In the genomic region with DNA sequence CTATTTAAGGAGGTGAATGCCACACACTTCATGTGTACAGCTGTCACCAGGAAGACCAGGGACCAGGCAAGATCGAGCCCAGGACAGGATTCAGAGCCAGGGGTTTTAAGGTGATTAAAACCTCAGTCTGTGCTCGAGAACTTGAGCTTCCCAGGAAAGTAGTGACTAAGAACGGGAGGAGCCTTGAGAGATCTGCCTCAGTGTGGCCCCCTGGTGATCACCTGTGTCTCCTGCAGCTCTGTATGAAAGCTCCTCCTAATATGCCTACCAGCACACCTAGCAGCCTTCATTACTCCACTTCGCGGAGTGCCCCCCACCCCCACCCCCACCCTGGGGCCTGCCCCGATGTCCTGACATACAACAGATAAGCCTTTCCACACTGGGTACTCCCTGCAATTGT, we compare ENCODE assay signal across 10 mouse cellular contexts. TPM values are rescaled to one million over a fixed set of nuclear protein-coding genes. Genes with fewer than 3 reads are reported as not detected.
A peak's percentile ranks its signal among the peaks of the same experiment; 100 is the strongest.
DNase-seq lines count a peak whose midpoint lies in the region; ATAC-seq and TF ChIP-seq lines count a peak whose summit lies in the region.
"Had no signal": no experiment of that assay in that cellular context is flagged by ENCODE, and none has a peak within 500 bp of the region (broad histone marks: within the 10 kb centered on the region; RNA-seq: fewer than 3 reads in every experiment).

No protein-coding gene starts in this region.

- H3K27me3 ChIP-seq in forebrain, embryonic 11.5 days (ENCODE audit: control insufficient read depth, insufficient read depth, low read length) = peaks cover 10% of the 10 kb centered on the region
- peaks cover 12% of the 10 kb centered on the region for H3K27me3 ChIP-seq in forebrain, embryonic 16.5 days (replicated peaks; ENCODE audit: control insufficient read depth, insufficient read depth, low read length)
- 0 out of 2 replicates have a peak, but pooled peaks cover 4% of the 10 kb centered on the region for H3K27me3 ChIP-seq in midbrain, postnatal 0 days (ENCODE audit: insufficient read depth, low read length)
- H3K27me3 ChIP-seq in midbrain, embryonic 10.5 days (ENCODE audit: low read depth, poor library complexity, severe bottlenecking) = peaks cover 83% of the 10 kb centered on the region
- peaks cover 7% of the 10 kb centered on the region; the same call in 1 of the 2 replicates for H3K27me3 ChIP-seq in heart, postnatal 0 days (ENCODE audit: control insufficient read depth, insufficient read depth, low read length)
- no peaks in the 10 kb centered on the region for H3K27me3 ChIP-seq in stomach, postnatal 0 days (ENCODE audit: control insufficient read depth, insufficient read depth, low read length)
- H3K27me3 ChIP-seq: neural tube, embryonic 12.5 days had no signal

- no peak overlapping the region for H3K4me2 ChIP-seq in forebrain, embryonic 11.5 days (ENCODE audit: low read depth, low read length, severe bottlenecking)
- no peak overlapping the region for H3K4me2 ChIP-seq in forebrain, embryonic 16.5 days (ENCODE audit: low read length)
- H3K4me2 ChIP-seq in midbrain, postnatal 0 days (ENCODE audit: low read depth, low read length, poor library complexity, severe bottlenecking) = no peak overlapping the region
- no peak overlapping the region for H3K4me2 ChIP-seq in heart, postnatal 0 days (ENCODE audit: low read depth, low read length)
- no peak overlapping the region for H3K4me2 ChIP-seq in stomach, postnatal 0 days (replicated peaks; ENCODE audit: low read depth)
- H3K4me2 ChIP-seq: embryonic facial prominence, embryonic 15.5 days; neural tube, embryonic 12.5 days had no signal

- no peak overlapping the region for H3K9ac ChIP-seq in forebrain, embryonic 11.5 days (ENCODE audit: low read length)
- no peak overlapping the region for H3K9ac ChIP-seq in forebrain, embryonic 16.5 days (replicated peaks; ENCODE audit: low read depth, low read length)
- H3K9ac ChIP-seq in midbrain, postnatal 0 days (replicated peaks; ENCODE audit: low read length, poor library complexity, severe bottlenecking) = no peak overlapping the region
- no peak overlapping the region for H3K9ac ChIP-seq in heart, postnatal 0 days (replicated peaks; ENCODE audit: low read depth, low read length)
- H3K9ac ChIP-seq in stomach, postnatal 0 days (ENCODE audit: low read length) = no peak overlapping the region
- H3K9ac ChIP-seq: embryonic facial prominence, embryonic 15.5 days; neural tube, embryonic 12.5 days had no signal

- H3K36me3 ChIP-seq in forebrain, embryonic 11.5 days (ENCODE audit: control insufficient read depth, insufficient read depth, low read length) = no peaks in the 10 kb centered on the region
- H3K36me3 ChIP-seq in forebrain, embryonic 16.5 days (ENCODE audit: control insufficient read depth, insufficient read depth) = no peaks in the 10 kb centered on the region
- H3K36me3 ChIP-seq in midbrain, postnatal 0 days (ENCODE audit: insufficient read depth, low read length) = no peaks in the 10 kb centered on the region
- H3K36me3 ChIP-seq in midbrain, embryonic 10.5 days = no peaks in the 10 kb centered on the region
- H3K36me3 ChIP-seq in heart, postnatal 0 days (replicated peaks; ENCODE audit: control insufficient read depth, insufficient read depth, low read length) = no peaks in the 10 kb centered on the region
- no peaks in the 10 kb centered on the region for H3K36me3 ChIP-seq in stomach, postnatal 0 days (ENCODE audit: control insufficient read depth, insufficient read depth, low read length)
- H3K36me3 ChIP-seq: embryonic facial prominence, embryonic 15.5 days; neural tube, embryonic 12.5 days had no signal

- ATAC-seq in forebrain, embryonic 11.5 days (replicated peaks; ENCODE audit: low FRiP score) = no peak
- no peak for ATAC-seq in forebrain, embryonic 16.5 days
- no peak for ATAC-seq in midbrain, postnatal 0 days (ENCODE audit: low FRiP score)
- ATAC-seq in heart, postnatal 0 days (ENCODE audit: insufficient read depth, low read depth) = peak; percentile 36; the same call in 1 of the 2 replicates
- peak; percentile 75; the same call in 1 of the 2 replicates for ATAC-seq in stomach, postnatal 0 days (ENCODE audit: low FRiP score, low TSS enrichment)

- H3K4me3 ChIP-seq in forebrain, embryonic 11.5 days (ENCODE audit: low read depth, low read length) = no peak overlapping the region
- no peak overlapping the region for H3K4me3 ChIP-seq in forebrain, embryonic 16.5 days (replicated peaks; ENCODE audit: low read length)
- no peak overlapping the region for H3K4me3 ChIP-seq in midbrain, postnatal 0 days (ENCODE audit: low read depth, low read length)
- H3K4me3 ChIP-seq in midbrain, embryonic 10.5 days = no peak overlapping the region
- H3K4me3 ChIP-seq in heart, postnatal 0 days (ENCODE audit: low read depth, low read length) = no peak overlapping the region
- no peak overlapping the region for H3K4me3 ChIP-seq in stomach, postnatal 0 days (ENCODE audit: low read depth, low read length)
- H3K4me3 ChIP-seq: embryonic facial prominence, embryonic 15.5 days; neural tube, embryonic 12.5 days had no signal

- 25% methylated on average over 6 of the region's 6 CpGs for WGBS in forebrain, embryonic 11.5 days
- 24% methylated on average over 6 of the region's 6 CpGs for WGBS in forebrain, embryonic 16.5 days
- 28% methylated on average over 6 of the region's 6 CpGs for WGBS in midbrain, postnatal 0 days
- 25% methylated on average over 6 of the region's 6 CpGs for WGBS in midbrain, embryonic 10.5 days
- 15% methylated on average over 6 of the region's 6 CpGs for WGBS in heart, postnatal 0 days
- 26% methylated on average over 6 of the region's 6 CpGs for WGBS in stomach, postnatal 0 days

- no peaks in the 10 kb centered on the region for H3K4me1 ChIP-seq in forebrain, embryonic 11.5 days (replicated peaks; ENCODE audit: control insufficient read depth, insufficient read depth, low read length)
- H3K4me1 ChIP-seq in forebrain, embryonic 16.5 days (replicated peaks; ENCODE audit: control insufficient read depth, insufficient read depth, low read length) = peaks cover 1% of the 10 kb centered on the region
- no peaks in the 10 kb centered on the region for H3K4me1 ChIP-seq in midbrain, postnatal 0 days (ENCODE audit: insufficient read depth, low read length)
- peaks cover 8% of the 10 kb centered on the region for H3K4me1 ChIP-seq in midbrain, embryonic 10.5 days
- H3K4me1 ChIP-seq in heart, postnatal 0 days (ENCODE audit: control insufficient read depth, insufficient read depth) = no peaks in the 10 kb centered on the region
- no peaks in the 10 kb centered on the region for H3K4me1 ChIP-seq in stomach, postnatal 0 days (replicated peaks; ENCODE audit: control insufficient read depth, insufficient read depth)
- H3K4me1 ChIP-seq: embryonic facial prominence, embryonic 15.5 days had no signal

- peak; percentile 50 for TF ChIP-seq CTCF in midbrain, postnatal 0 days (IDR thresholded peaks at IDR 0.05)
- peak; percentile 34 for TF ChIP-seq CTCF in heart, postnatal 0 days (IDR thresholded peaks at IDR 0.05; ENCODE audit: low read depth)
- peak; percentile 71 for TF ChIP-seq CTCF in stomach, postnatal 0 days (IDR thresholded peaks at IDR 0.05; ENCODE audit: low read depth)

- no peaks in the 10 kb centered on the region for H3K9me3 ChIP-seq in forebrain, embryonic 11.5 days (ENCODE audit: control insufficient read depth, low read length)
- H3K9me3 ChIP-seq in forebrain, embryonic 16.5 days (ENCODE audit: control insufficient read depth, low read length) = 0 out of 2 replicates have a peak, but pooled peaks cover 2% of the 10 kb centered on the region
- H3K9me3 ChIP-seq in midbrain, postnatal 0 days (ENCODE audit: low read length) = no peaks in the 10 kb centered on the region
- H3K9me3 ChIP-seq in midbrain, embryonic 10.5 days (replicated peaks) = no peaks in the 10 kb centered on the region
- no peaks in the 10 kb centered on the region for H3K9me3 ChIP-seq in heart, postnatal 0 days (replicated peaks; ENCODE audit: control insufficient read depth, low read length)
- H3K9me3 ChIP-seq in stomach, postnatal 0 days (ENCODE audit: control insufficient read depth, low read length) = no peaks in the 10 kb centered on the region
- H3K9me3 ChIP-seq: embryonic facial prominence, embryonic 15.5 days; neural tube, embryonic 12.5 days had no signal

- no peak overlapping the region for H3K27ac ChIP-seq in forebrain, embryonic 11.5 days (ENCODE audit: low read depth, low read length)
- H3K27ac ChIP-seq in forebrain, embryonic 16.5 days (ENCODE audit: low read length) = no peak overlapping the region
- H3K27ac ChIP-seq in midbrain, postnatal 0 days (ENCODE audit: low read depth, low read length) = no peak overlapping the region
- no peak overlapping the region for H3K27ac ChIP-seq in midbrain, embryonic 10.5 days (replicated peaks)
- H3K27ac ChIP-seq in heart, postnatal 0 days (ENCODE audit: low read depth) = no peak overlapping the region
- H3K27ac ChIP-seq in stomach, postnatal 0 days (replicated peaks) = no peak overlapping the region
- H3K27ac ChIP-seq: embryonic facial prominence, embryonic 15.5 days; neural tube, embryonic 12.5 days had no signal

- DNase-seq in forebrain, embryonic 11.5 days (ENCODE audit: low spot score) = peak; percentile 64
- DNase-seq in midbrain, postnatal 0 days (ENCODE audit: low spot score) = no peak
- DNase-seq in midbrain, embryonic 10.5 days (ENCODE audit: low spot score) = no peak
- DNase-seq in heart, postnatal 0 days (ENCODE audit: low spot score) = no peak
- peak; percentile 69 for DNase-seq in stomach, postnatal 0 days (ENCODE audit: low spot score)
- no peak for DNase-seq in spleen, adult 18-20 months
- no peak for DNase-seq in spleen, postnatal 10 days (ENCODE audit: low spot score in 2 of 2)

- TF ChIP-seq EP300 in heart, postnatal 0 days (IDR thresholded peaks at IDR 0.05; ENCODE audit: low read depth) = no peak
- TF ChIP-seq EP300 in stomach, postnatal 0 days (optimal IDR thresholded peaks at IDR 0.05) = no peak

RNA-seq across cellular contexts. Expression of a gene that starts 25.3 kb away (rescaled TPM):
- polyA plus RNA-seq in forebrain, embryonic 11.5 days (2014; fragmentation: Nextera tagmentation; extraction: Ambion mirVana) = 33.0 and 36.6 TPM in 2 replicates
- polyA plus RNA-seq in forebrain, embryonic 16.5 days (2015; fragmentation: Nextera tagmentation; extraction: Ambion mirVana) = 0.38 and 0.41 TPM in 2 replicates
- total RNA-seq in midbrain, postnatal 0 days (2014; rRNA removed) = 0.71 and 2.2 TPM in 2 replicates
- polyA plus RNA-seq in midbrain, postnatal 0 days (2015; fragmentation: Nextera tagmentation; extraction: Ambion mirVana) = 0.23 and 0.39 TPM in 2 replicates
- polyA plus RNA-seq in midbrain, embryonic 10.5 days (2016; fragmentation: Nextera tagmentation; extraction: Ambion mirVana) = 18.3 and 23.2 TPM in 2 replicates
- total RNA-seq in heart, postnatal 0 days (2014; rRNA removed; ENCODE audit: low replicate concordance) = 0.92 and 0.97 TPM in 2 replicates
- 1.1 and 1.4 TPM in 2 replicates for polyA plus RNA-seq in heart, postnatal 0 days (2015; fragmentation: Nextera tagmentation; extraction: Ambion mirVana)
- polyA plus RNA-seq in stomach, postnatal 0 days (2015; fragmentation: Nextera tagmentation; extraction: Ambion mirVana) = 2.0 and 2.3 TPM in 2 replicates

Comparison
In these comparisons a context has a peak if more than half of its experiments do, and no peak if none do; other contexts are left out.
1. ATAC-seq: peak in heart, postnatal 0 days (single experiment) and stomach, postnatal 0 days (single experiment); none in forebrain, embryonic 11.5 days (single experiment), forebrain, embryonic 16.5 days (single experiment) and midbrain, postnatal 0 days (single experiment).
2. DNase-seq: peak in forebrain, embryonic 11.5 days (single experiment) and stomach, postnatal 0 days (single experiment); none in midbrain, postnatal 0 days (single experiment), midbrain, embryonic 10.5 days (single experiment), heart, postnatal 0 days (single experiment), spleen, adult 18-20 months (0 of 2) and spleen, postnatal 10 days (0 of 2).
3. Peak in every context shown above with its lines, with median percentiles within 50 percentile points of each other: CTCF ChIP-seq.